Mouse (Mus musculus) lung, postnatal 0 days (tissue): Measurements from ENCODE around the gene Rnf208. TPM values are rescaled to one million over a fixed set of nuclear protein-coding genes. Genes with fewer than 3 reads are reported as not detected.
"Not testable (repeated sequence)": the region's sequence is repeated elsewhere in the genome, so short reads cannot be mapped to it uniquely, and the experiment has no call there.

ENCODE experiments used
- ATAC-seq: fragments of 200-750 bp; cut with Nextera tagmentation; 2 replicates; pipeline ENCODE4 v1.8.0; 2017; ENCODE audit warnings: moderate library complexity
- DNase-seq: peaks from one replicate; pipeline ENCODE4 v3.0.0-alpha.2; 2016; ENCODE audit warnings: low spot score
- H3K27ac ChIP-seq: fragments of 300-500 bp; sonication (generic); 2 replicates; pipeline ENCODE4 v1.5.1; 2014; ENCODE audit warnings: antibody characterized with exemption, mild to moderate bottlenecking, low read length, mixed read lengths
- H3K27me3 ChIP-seq: fragments of 300-500 bp; sonication (generic); replicated peaks from 2 replicates; pipeline ENCODE4 v1.6.1; 2014; ENCODE audit warnings: low read length, mixed read lengths; ENCODE audit not compliant: insufficient read depth
- H3K36me3 ChIP-seq: fragments of 300-500 bp; sonication (generic); 2 replicates; pipeline ENCODE4 v1.6.1; 2014; ENCODE audit warnings: low read length, mixed read lengths; ENCODE audit not compliant: insufficient read depth
- H3K4me1 ChIP-seq: fragments of 300-500 bp; sonication (generic); 2 replicates; pipeline ENCODE4 v1.6.1; 2014; ENCODE audit warnings: antibody characterized with exemption, low read depth, low read length, mixed read lengths; ENCODE audit not compliant: insufficient read depth
- H3K4me2 ChIP-seq: fragments of 300-500 bp; sonication (generic); replicated peaks from 2 replicates; pipeline ENCODE4 v1.6.1; 2014; ENCODE audit warnings: low read depth, mild to moderate bottlenecking, low read length, moderate library complexity, mixed read lengths
- H3K4me3 ChIP-seq: fragments of 300-500 bp; sonication (generic); 2 replicates; pipeline ENCODE4 v1.5.1; 2014; ENCODE audit warnings: low read depth, low read length
- H3K9ac ChIP-seq: fragments of 300-500 bp; sonication (generic); replicated peaks from 2 replicates; pipeline ENCODE4 v1.6.1; 2014; ENCODE audit warnings: low read depth, mild to moderate bottlenecking
- H3K9me3 ChIP-seq: fragments of 300-500 bp; sonication (generic); 2 replicates; pipeline ENCODE4 v1.6.1; 2016; ENCODE audit warnings: low read length, mixed read lengths
- CTCF ChIP-seq: IDR thresholded peaks from 2 replicates; pipeline ENCODE4 v1.5.1; 2016; ENCODE audit warnings: antibody characterized with exemption, mild to moderate bottlenecking
- EP300 ChIP-seq: IDR thresholded peaks from 2 replicates; pipeline ENCODE4 v1.6.1; 2016; ENCODE audit warnings: antibody characterized with exemption, mild to moderate bottlenecking, control low read depth
- WGBS: fragments of 180-500 bp; shearing (Covaris S2); extraction: QIAGEN DNeasy Blood & Tissue Kit; methylation state at CpG from one replicate; pipeline ENCODE4 v1.1.7; 2014; 5-methylcytosine and 5-hydroxymethylcytosine counted together
- polyA plus RNA-seq: library from polyadenylated mRNA; unstranded; fragments of >200 nt; fragmentation: Nextera tagmentation; extraction: Ambion mirVana; gene quantifications from 2 replicates; pipeline ENCODE4 v1.2.1, GENCODE M21; 2015

Rnf208 gene
- polyA plus RNA-seq, 1 experiment from 2014 or later, result 3.4 TPM

DNA sequence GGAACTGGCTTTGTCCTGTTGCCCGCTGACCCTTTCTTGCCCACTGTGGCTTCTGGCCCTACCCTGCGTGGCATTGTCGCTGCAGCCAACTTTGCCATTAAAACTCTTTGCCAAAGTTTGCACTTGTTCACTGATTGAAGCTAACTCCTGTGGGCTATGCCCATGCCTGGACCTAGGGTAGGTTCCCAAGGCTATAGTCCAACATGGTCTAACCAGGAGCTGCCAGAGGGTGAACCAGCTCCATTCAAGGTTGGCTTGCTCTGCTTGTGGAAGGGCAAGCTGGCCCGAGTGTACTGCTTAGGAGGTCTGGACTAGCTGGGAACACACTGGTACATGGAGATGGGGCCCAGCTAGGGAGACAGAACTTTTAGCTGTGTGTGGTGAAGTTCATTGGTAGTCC is 2.1 kb downstream of the Rnf208 start:
- H3K4me2 ChIP-seq, result no peak overlapping the region
- no peak overlapping the region for H3K9ac ChIP-seq
- H3K4me3 ChIP-seq, result no peak overlapping the region
- TF ChIP-seq CTCF, result no peak
- H3K27ac ChIP-seq, result no peak overlapping the region
- no peaks in the 10 kb centered on the region for H3K9me3 ChIP-seq
- peaks cover 11% of the 10 kb centered on the region for H3K4me1 ChIP-seq
- ATAC-seq (no peak), DNase-seq (no peak)
- H3K27me3 ChIP-seq, result peaks cover 9% of the 10 kb centered on the region; the same call in 1 of the 2 replicates
- WGBS, result 83% methylated on average over 4 of the region's 4 CpGs
- peaks cover 15% of the 10 kb centered on the region; the same call in 1 of the 2 replicates for H3K36me3 ChIP-seq

DNA sequence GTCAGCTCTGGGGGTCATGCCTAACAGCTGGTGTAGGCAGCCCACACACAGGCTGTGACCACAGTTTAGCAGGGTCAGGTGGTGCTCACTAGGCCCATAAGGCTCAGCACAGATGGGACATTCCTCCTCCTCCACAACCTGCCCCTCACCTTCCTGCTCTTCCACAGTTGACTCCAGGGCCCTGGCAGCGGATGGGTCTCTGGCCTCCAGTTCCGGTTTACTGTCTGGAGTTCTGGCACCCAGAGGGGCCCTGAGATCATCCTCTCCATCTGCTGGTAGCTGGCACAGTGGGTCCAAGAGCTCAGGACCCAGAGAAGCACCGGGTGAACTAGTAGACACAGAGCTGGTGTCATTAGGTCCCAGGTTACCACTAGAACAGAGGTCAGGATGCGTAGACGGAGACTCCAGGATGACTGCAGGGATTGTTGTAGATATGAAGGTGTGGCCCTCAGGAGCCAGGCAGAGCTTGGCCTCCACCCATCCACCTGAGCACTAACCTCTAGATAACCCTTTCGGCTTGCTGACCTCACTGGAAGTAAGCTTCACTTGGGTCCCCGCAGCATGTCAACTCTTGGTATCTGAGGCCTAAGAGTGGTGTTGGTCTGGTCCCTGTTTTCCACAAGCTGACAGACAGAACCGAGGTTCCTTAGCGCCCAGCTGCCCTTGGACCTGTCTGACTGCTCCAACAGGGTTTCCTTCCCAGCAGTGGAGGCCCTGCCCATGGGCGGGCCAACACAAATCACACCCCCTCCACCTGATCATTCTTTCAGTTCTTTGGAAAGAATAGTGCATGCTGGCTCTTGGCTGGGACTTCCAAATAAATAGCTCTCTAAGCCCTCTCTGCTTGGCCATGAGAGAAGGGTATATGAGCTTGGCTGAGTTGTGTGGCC is 4.4 kb downstream of the Rnf208 start, which contains the start of gene AL732309.1:
AL732309.1 (minus strand) TSS at position 681 of the 890 bp plus-strand sequence.
- Histone ChIP-seq H3K9me3 (no peaks in the 10 kb centered on the region), H3K36me3 (peaks cover 24% of the 10 kb centered on the region), H3K27ac (no peak within 1 kb of the TSS), H3K4me2 (no peak within 1 kb of the TSS), H3K27me3 (peaks cover 7% of the 10 kb centered on the region; the same call in 1 of the 2 replicates), H3K9ac (no peak within 1 kb of the TSS), H3K4me1 (peaks cover 7% of the 10 kb centered on the region; the same call in 1 of the 2 replicates), H3K4me3 (no peak within 1 kb of the TSS)
- WGBS, result 79% methylated on average over 10 of the region's 10 CpGs
- TF ChIP-seq EP300, result no peak
- TF ChIP-seq CTCF, result no peak
- ATAC-seq (peak; percentile 38; the same call in 1 of the 2 replicates), DNase-seq (peak; percentile 26)

DNA sequence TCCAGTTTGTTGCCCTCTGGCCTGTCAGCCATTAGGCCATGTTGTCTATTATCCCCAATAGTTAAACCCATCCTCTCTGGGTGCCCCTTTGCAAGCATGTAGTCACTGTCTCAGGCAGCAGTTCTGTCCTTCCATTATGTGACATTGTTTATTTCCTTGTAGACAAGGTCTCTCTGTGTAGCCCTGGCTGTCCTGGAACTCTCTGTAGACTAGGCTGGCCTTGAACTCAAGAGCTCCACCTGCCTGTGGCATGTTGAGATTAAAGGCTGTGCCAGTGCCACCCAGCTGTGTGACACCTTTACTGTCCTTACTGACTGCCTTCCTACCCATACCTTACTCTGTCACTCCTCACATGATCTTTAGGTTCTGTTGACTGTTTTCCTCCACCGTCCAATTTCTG is 10.3 kb downstream of the Rnf208 start:
- Histone ChIP-seq H3K9me3 (no peaks in the 10 kb centered on the region), H3K4me3 (no peak overlapping the region), H3K27ac (no peak overlapping the region), H3K4me2 (no peak overlapping the region), H3K4me1 (peaks cover 11% of the 10 kb centered on the region), H3K36me3 (peaks cover 22% of the 10 kb centered on the region), H3K27me3 (no peaks in the 10 kb centered on the region), H3K9ac (no peak overlapping the region)
- ATAC-seq (no peak), DNase-seq (no peak)
- 72% methylated on average over 1 of the region's 1 CpGs for WGBS
- TF ChIP-seq CTCF, result peak; percentile 58
- no peak for TF ChIP-seq EP300

DNA sequence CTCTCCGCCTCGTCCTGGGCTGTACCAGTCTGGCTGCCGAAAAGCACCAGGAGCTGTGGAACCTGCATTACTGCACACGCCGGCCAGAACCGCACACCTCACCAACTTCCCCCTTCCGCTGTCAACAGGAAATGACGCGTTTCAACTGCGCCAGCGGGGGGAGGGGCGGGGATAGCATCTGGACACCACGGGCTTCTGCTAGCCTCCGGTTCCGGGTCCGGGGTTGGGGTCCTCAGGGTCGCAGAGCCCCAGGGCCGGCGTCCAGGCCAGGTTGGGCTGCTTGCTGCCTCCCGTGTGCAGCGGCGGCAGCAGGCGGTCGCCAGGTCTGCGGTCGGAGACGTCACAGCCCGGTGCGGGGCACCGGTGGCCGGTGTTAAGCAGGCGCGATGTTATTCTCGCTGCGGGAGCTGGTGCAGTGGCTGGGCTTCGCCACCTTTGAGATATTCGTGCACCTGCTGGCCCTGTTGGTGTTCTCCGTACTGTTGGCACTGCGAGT is 13.3 kb downstream of the Rnf208 start, which contains the start of gene Tmem203:
Tmem203 (plus strand) TSS at position 156 of the 496 bp plus-strand sequence.
- WGBS, result under 1% methylated on average over 39 of the region's 39 CpGs
- peaks cover 11% of the 10 kb centered on the region for H3K4me1 ChIP-seq
- TF ChIP-seq EP300 (peak; percentile 62), CTCF (no peak)

DNA sequence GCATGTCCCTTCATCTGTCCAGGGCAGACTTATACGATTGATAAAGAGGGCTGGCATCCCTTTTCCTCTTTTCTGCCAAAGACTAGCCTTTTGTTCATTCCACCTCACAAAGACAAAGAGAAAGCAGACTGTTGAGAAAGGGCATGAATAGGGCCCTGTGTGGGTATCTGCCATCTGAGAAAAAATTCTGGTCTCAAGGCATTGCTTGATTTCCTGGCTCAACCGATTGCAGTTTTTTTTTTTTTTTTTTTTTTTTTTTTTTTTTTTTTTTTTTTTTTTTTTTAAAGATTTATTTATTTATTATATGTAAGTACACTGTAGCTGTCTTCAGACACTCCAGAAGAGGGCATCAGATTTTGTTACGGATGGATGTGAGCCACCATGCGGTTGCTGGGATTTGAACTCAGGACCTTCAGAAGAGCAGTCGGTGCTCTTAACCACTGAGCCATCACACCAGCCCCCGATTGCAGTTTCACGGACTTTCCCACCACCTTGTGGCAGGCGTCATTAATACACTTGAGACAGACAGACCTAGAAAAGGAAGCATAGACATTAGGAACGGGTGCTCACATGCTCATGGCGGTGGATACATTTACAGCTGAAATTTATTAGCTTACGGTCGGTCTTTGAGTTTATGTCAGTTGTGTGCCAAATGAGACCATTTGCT is 14.5 kb downstream of the Rnf208 start:
- 46% methylated on average over 10 of the region's 12 CpGs for WGBS
- TF ChIP-seq CTCF, result peak; percentile 61
- DNase-seq, result peak; percentile 56
- peaks cover 11% of the 10 kb centered on the region for H3K4me1 ChIP-seq
- H3K4me2 ChIP-seq, result peak overlapping the region; percentile 84
- H3K9me3 ChIP-seq, ATAC-seq, H3K36me3 ChIP-seq, H3K9ac ChIP-seq, H3K27me3 ChIP-seq, H3K27ac ChIP-seq: not testable (repeated sequence)
- peak overlapping the region; percentile 98 for H3K4me3 ChIP-seq

More for the DNA sequence above, 13.3 kb downstream of the Rnf208 start, which contains the start of gene Tmem203:
- peaks cover 4% of the 10 kb centered on the region for H3K36me3 ChIP-seq
- H3K4me2 ChIP-seq, result peak within 1 kb of the TSS; percentile 84
- no peaks in the 10 kb centered on the region for H3K27me3 ChIP-seq
- no peaks in the 10 kb centered on the region for H3K9me3 ChIP-seq
- H3K4me3 ChIP-seq, result peak within 1 kb of the TSS; percentile 98
- ATAC-seq (peak; percentile 95), DNase-seq (peak; percentile 95)
- peak within 1 kb of the TSS; percentile 90 for H3K9ac ChIP-seq
- peak within 1 kb of the TSS; percentile 84 for H3K27ac ChIP-seq

DNA sequence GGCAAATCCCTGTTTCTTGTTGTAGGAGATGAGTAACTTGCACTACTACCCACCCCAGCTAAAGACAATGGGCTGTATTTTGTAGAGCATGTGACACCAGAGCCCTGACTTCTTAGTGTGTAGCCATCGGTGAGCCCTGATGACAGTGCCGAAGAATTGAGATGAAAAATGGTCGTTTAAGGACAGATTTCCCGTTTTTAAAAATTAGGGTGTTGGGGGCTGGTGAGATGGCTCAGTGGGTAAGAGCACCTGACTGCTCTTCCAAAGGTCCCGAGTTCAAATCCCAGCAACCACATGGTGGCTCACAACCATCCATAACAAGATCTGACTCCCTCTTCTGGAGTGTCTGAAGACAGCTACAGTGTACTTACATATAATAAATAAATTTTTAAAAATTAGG is 15.2 kb downstream of the Rnf208 start:
- H3K4me3 ChIP-seq, H3K27ac ChIP-seq, H3K9ac ChIP-seq, H3K4me2 ChIP-seq, ATAC-seq, H3K36me3 ChIP-seq, H3K27me3 ChIP-seq, H3K9me3 ChIP-seq, DNase-seq: not testable (repeated sequence)
- WGBS, result 81% methylated on average over 5 of the region's 5 CpGs
- H3K4me1 ChIP-seq, result peaks cover 11% of the 10 kb centered on the region
